Mouse (Mus musculus) lung, postnatal 0 days (tissue): ENCODE data around the gene Neurod4.

Experiments
- CTCF ChIP-seq: IDR thresholded peaks from 2 replicates; pipeline ENCODE4 v1.5.1; 2016; ENCODE audit warnings: antibody characterized with exemption, mild to moderate bottlenecking
- EP300 ChIP-seq: IDR thresholded peaks from 2 replicates; pipeline ENCODE4 v1.6.1; 2016; ENCODE audit warnings: antibody characterized with exemption, mild to moderate bottlenecking, control low read depth

GRCm38 (mm10) chr10:130244271-130244670 is 35.8 kb downstream of the Neurod4 start:
- TF ChIP-seq CTCF (no peak), EP300 (no peak)
